Mouse (Mus musculus): ENCODE data around the gene Mterf4. TPM values are rescaled to one million over a fixed set of nuclear protein-coding genes. Genes with fewer than 3 reads are reported as not detected.

Mterf4 gene
- total RNA-seq, 1 experiment from 2014 or later = 36.8 TPM

GRCm38 (mm10) chr1:93272409-93272821, 33.3 kb downstream of the Mterf4 start:
- peak in 1 of 2 experiments; percentile 62; a peak in 2 of 4 replicates for ATAC-seq (replicated peaks in 1 of 2; ENCODE audit: insufficient read depth in 1 of 2, low FRiP score in 2 of 2, low TSS enrichment in 1 of 2, low read depth in 1 of 2, poor library complexity in 2 of 2, severe bottlenecking in 2 of 2)

- ATAC-seq (replicated peaks in 1 of 2; ENCODE audit: insufficient read depth in 1 of 2, low FRiP score in 2 of 2, low TSS enrichment in 1 of 2, low read depth in 1 of 2, poor library complexity in 2 of 2, severe bottlenecking in 2 of 2) = no peak
These were observed 34.0 kb downstream of the Mterf4 start for GRCm38 (mm10) chr1:93271751-93272150.

GRCm38 (mm10) chr1:93270516-93271240, 35.0 kb downstream of the Mterf4 start:
- no peak for ATAC-seq (replicated peaks in 1 of 2; ENCODE audit: insufficient read depth in 1 of 2, low FRiP score in 2 of 2, low TSS enrichment in 1 of 2, low read depth in 1 of 2, poor library complexity in 2 of 2, severe bottlenecking in 2 of 2)

- ATAC-seq (replicated peaks in 1 of 2; ENCODE audit: insufficient read depth in 1 of 2, low FRiP score in 2 of 2, low TSS enrichment in 1 of 2, low read depth in 1 of 2, poor library complexity in 2 of 2, severe bottlenecking in 2 of 2) = no peak
These were observed 37.5 kb downstream of the Mterf4 start for GRCm38 (mm10) chr1:93268246-93268645.

GRCm38 (mm10) chr1:93267207-93267606, 38.5 kb downstream of the Mterf4 start:
- ATAC-seq (replicated peaks in 1 of 2; ENCODE audit: insufficient read depth in 1 of 2, low FRiP score in 2 of 2, low TSS enrichment in 1 of 2, low read depth in 1 of 2, poor library complexity in 2 of 2, severe bottlenecking in 2 of 2) = no peak

- ATAC-seq (replicated peaks in 1 of 2; ENCODE audit: insufficient read depth in 1 of 2, low FRiP score in 2 of 2, low TSS enrichment in 1 of 2, low read depth in 1 of 2, poor library complexity in 2 of 2, severe bottlenecking in 2 of 2) = no peak
These were observed 48.2 kb downstream of the Mterf4 start for GRCm38 (mm10) chr1:93257560-93257959.

GRCm38 (mm10) chr1:93255761-93256160, 50.0 kb downstream of the Mterf4 start:
- ATAC-seq (replicated peaks in 1 of 2; ENCODE audit: insufficient read depth in 1 of 2, low FRiP score in 2 of 2, low TSS enrichment in 1 of 2, low read depth in 1 of 2, poor library complexity in 2 of 2, severe bottlenecking in 2 of 2) = no peak

- no peak for ATAC-seq (replicated peaks in 1 of 2; ENCODE audit: insufficient read depth in 1 of 2, low FRiP score in 2 of 2, low TSS enrichment in 1 of 2, low read depth in 1 of 2, poor library complexity in 2 of 2, severe bottlenecking in 2 of 2)
These were observed 53.1 kb downstream of the Mterf4 start for GRCm38 (mm10) chr1:93252586-93252985.

Other genes starting within 250 kb of the Mterf4 start
- gene Kif1a, start 204.0 kb downstream of the Mterf4 start, total RNA-seq (2017) = not detected in 2 replicates
- gene Agxt, start 170.7 kb downstream of the Mterf4 start, total RNA-seq (2017) = not detected in 2 replicates
- gene 2310007B03Rik, start 145.0 kb downstream of the Mterf4 start, total RNA-seq (2017) = not detected in 2 replicates
- 0.10 TPM in 1 of 2 replicates, not detected in the other for gene Crocc2, start 137.2 kb downstream of the Mterf4 start, total RNA-seq (2017)
- 0.25 and 0.63 TPM in 2 replicates for gene Sned1, start 70.1 kb downstream of the Mterf4 start, total RNA-seq (2017)
- 18.4 and 26.9 TPM in 2 replicates for gene Ppp1r7, start 36.9 kb upstream of the Mterf4 start, total RNA-seq (2017)
- gene Pask, start 37.6 kb upstream of the Mterf4 start, total RNA-seq (2017) = 13.1 and 20.8 TPM in 2 replicates
- gene Ano7, start 68.0 kb upstream of the Mterf4 start, total RNA-seq (2017) = 0.13 TPM in 1 of 2 replicates, not detected in the other
- gene Hdlbp, start 172.9 kb upstream of the Mterf4 start, total RNA-seq (2017) = 75.0 and 92.9 TPM in 2 replicates
- gene Farp2, start 206.2 kb upstream of the Mterf4 start, total RNA-seq (2017) = 0.99 and 3.4 TPM in 2 replicates

Measured in hematopoietic stem cell, adult 5-6 weeks (primary cell).